Mouse (Mus musculus) liver, postnatal 0 days (tissue): Measurements from ENCODE around the gene Nrbp1.

ENCODE experiments used
- CTCF ChIP-seq: sonication (generic); IDR thresholded peaks from 2 replicates; pipeline ENCODE4 v1.5.1; 2016; ENCODE audit warnings: antibody characterized with exemption, low read depth
- EP300 ChIP-seq: IDR thresholded peaks from 2 replicates; pipeline ENCODE4 v1.6.1; 2016; ENCODE audit warnings: antibody characterized with exemption, low read depth, mild to moderate bottlenecking

- no peak for TF ChIP-seq CTCF
- TF ChIP-seq EP300: no peak
Measured at GRCm38 (mm10) chr5:31199321-31199892, 41.3 kb upstream of the Nrbp1 start.
